Mouse (Mus musculus) adipocyte (in vitro differentiated cells): Measurements from ENCODE around the gene Nop58.
"Not testable (repeated sequence)": the region's sequence is repeated elsewhere in the genome, so short reads cannot be mapped to it uniquely, and the experiment has no call there.

ENCODE experiments used
- DNase-seq: peaks from one replicate; pipeline ENCODE4 v3.0.0-alpha.2; 2016; ENCODE audit warnings: low spot score

Gene Nop58

GRCm38 (mm10) chr1:59684819-59685755, at the start of gene Nop58:
Gene Nop58, plus strand, starts transcription at chr1:59684971.
- DNase-seq = peak; percentile 98

- DNase-seq = no peak
Observed at GRCm38 (mm10) chr1:59636349-59636748, 48.4 kb upstream of the Nop58 start.

- no peak for DNase-seq
Observed at GRCm38 (mm10) chr1:59638371-59638770, 46.4 kb upstream of the Nop58 start.

GRCm38 (mm10) chr1:59642488-59642887, 42.3 kb upstream of the Nop58 start:
- no peak for DNase-seq

GRCm38 (mm10) chr1:59646502-59646901, 38.3 kb upstream of the Nop58 start:
- not testable (repeated sequence) for DNase-seq

- no peak for DNase-seq
Observed at GRCm38 (mm10) chr1:59651201-59651819, 33.5 kb upstream of the Nop58 start.

- no peak for DNase-seq
Observed at GRCm38 (mm10) chr1:59653243-59653911, 31.4 kb upstream of the Nop58 start.

GRCm38 (mm10) chr1:59656244-59657171, 28.3 kb upstream of the Nop58 start:
- no peak for DNase-seq

GRCm38 (mm10) chr1:59663456-59664135, 21.2 kb upstream of the Nop58 start:
- no peak for DNase-seq

- no peak for DNase-seq
Observed at GRCm38 (mm10) chr1:59668871-59669270, 15.9 kb upstream of the Nop58 start.

GRCm38 (mm10) chr1:59669962-59670630, 14.7 kb upstream of the Nop58 start:
- peak; percentile 61 for DNase-seq

GRCm38 (mm10) chr1:59670641-59671168, 14.1 kb upstream of the Nop58 start, which contains the start of gene Sumo1:
Gene Sumo1, minus strand, starts transcription at chr1:59670834.
- DNase-seq = peak; percentile 90

GRCm38 (mm10) chr1:59673661-59674060, 11.1 kb upstream of the Nop58 start:
- no peak for DNase-seq

- DNase-seq = no peak
Observed at GRCm38 (mm10) chr1:59683926-59684818, 599 bp upstream of the Nop58 start.

- peak; percentile 11 for DNase-seq
Observed at GRCm38 (mm10) chr1:59687493-59687892, 2.7 kb downstream of the Nop58 start.

GRCm38 (mm10) chr1:59690467-59690866, 5.7 kb downstream of the Nop58 start:
- no peak for DNase-seq

- DNase-seq = no peak
Observed at GRCm38 (mm10) chr1:59697751-59698150, 13.0 kb downstream of the Nop58 start.

GRCm38 (mm10) chr1:59698207-59698606, 13.4 kb downstream of the Nop58 start:
- DNase-seq = no peak

- DNase-seq = peak; percentile 43
Observed at GRCm38 (mm10) chr1:59701766-59702165, 17.0 kb downstream of the Nop58 start.
